Mouse (Mus musculus): ENCODE measurements around the gene Mrpl28. TPM values are rescaled to one million over a fixed set of nuclear protein-coding genes. Genes with fewer than 3 reads are reported as not detected.
"Not testable (repeated sequence)": the region's sequence is repeated elsewhere in the genome, so short reads cannot be mapped to it uniquely, and the experiment has no call there.

The Mrpl28 gene
- polyA plus RNA-seq, 2 experiments, result 58.0 to 121 TPM

GRCm38 (mm10) chr17:26162736-26163135 is 39.4 kb downstream of the Mrpl28 start:
- Histone ChIP-seq H3K4me2 (ENCODE audit: low read depth) (no peak overlapping the region), H3K36me3 (replicated peaks; ENCODE audit: control insufficient read depth, insufficient read depth, low read depth) (no peaks in the 10 kb centered on the region), H3K9ac (replicated peaks) (no peak overlapping the region), H3K27ac (no peak overlapping the region), H3K9me3 (ENCODE audit: control insufficient read depth, low read length) (no peaks in the 10 kb centered on the region), H3K4me3 (ENCODE audit: insufficient read depth in 1 of 2, low read depth in 2 of 2, low read length in 2 of 2) (no peak overlapping the region), H3K4me1 (replicated peaks; ENCODE audit: control insufficient read depth in 2 of 2, insufficient read depth in 2 of 2, low read length in 1 of 2) (no peaks in the 10 kb centered on the region), H3K27me3 (ENCODE audit: control insufficient read depth, insufficient read depth, low read length) (no peaks in the 10 kb centered on the region)
- ATAC-seq (ENCODE audit: insufficient read depth) (no peak), DNase-seq (ENCODE audit: low read depth in 3 of 3, low spot score in 3 of 3) (no peak)
- WGBS (ENCODE audit: insufficient replicate concordance), result 83% methylated on average over 1 of the region's 1 CpGs
- no peak for TF ChIP-seq EP300 (IDR thresholded peaks at IDR 0.05; ENCODE audit: low read depth)
- no peak for TF ChIP-seq CTCF (IDR thresholded peaks at IDR 0.05; ENCODE audit: low read depth)

- no peaks in the 10 kb centered on the region for H3K36me3 ChIP-seq (replicated peaks; ENCODE audit: control insufficient read depth, insufficient read depth, low read depth)
- no peak overlapping the region for H3K27ac ChIP-seq
- no peak overlapping the region for H3K4me3 ChIP-seq (ENCODE audit: insufficient read depth in 1 of 2, low read depth in 2 of 2, low read length in 2 of 2)
- peak in 2 of 3 experiments; percentile 5 to 31 for DNase-seq (ENCODE audit: low read depth in 3 of 3, low spot score in 3 of 3)
- H3K27me3 ChIP-seq (ENCODE audit: control insufficient read depth, insufficient read depth, low read length), result no peaks in the 10 kb centered on the region
- no peaks in the 10 kb centered on the region for H3K9me3 ChIP-seq (ENCODE audit: control insufficient read depth, low read length)
- no peaks in the 10 kb centered on the region for H3K4me1 ChIP-seq (replicated peaks; ENCODE audit: control insufficient read depth in 2 of 2, insufficient read depth in 2 of 2, low read length in 1 of 2)
- H3K9ac ChIP-seq (replicated peaks), result no peak overlapping the region
- ATAC-seq (ENCODE audit: insufficient read depth), result no peak
- H3K4me2 ChIP-seq (ENCODE audit: low read depth), result no peak overlapping the region
- TF ChIP-seq CTCF (IDR thresholded peaks at IDR 0.05; ENCODE audit: low read depth), result no peak
- TF ChIP-seq EP300 (IDR thresholded peaks at IDR 0.05; ENCODE audit: low read depth), result no peak
- 15% methylated on average over 2 of the region's 2 CpGs for WGBS (ENCODE audit: insufficient replicate concordance)
These were observed 44.7 kb downstream of the Mrpl28 start for GRCm38 (mm10) chr17:26168039-26168438.

GRCm38 (mm10) chr17:26175248-26175647 is 51.9 kb downstream of the Mrpl28 start:
- not testable (repeated sequence) for H3K9me3 ChIP-seq (ENCODE audit: control insufficient read depth, low read length); H3K4me3 ChIP-seq (ENCODE audit: insufficient read depth in 1 of 2, low read depth in 2 of 2, low read length in 2 of 2); ATAC-seq (ENCODE audit: insufficient read depth); H3K27ac ChIP-seq; H3K36me3 ChIP-seq (replicated peaks; ENCODE audit: control insufficient read depth, insufficient read depth, low read depth); H3K27me3 ChIP-seq (ENCODE audit: control insufficient read depth, insufficient read depth, low read length); H3K9ac ChIP-seq (replicated peaks); H3K4me2 ChIP-seq (ENCODE audit: low read depth); H3K4me1 ChIP-seq (replicated peaks; ENCODE audit: control insufficient read depth in 2 of 2, insufficient read depth in 2 of 2, low read length in 1 of 2); DNase-seq (ENCODE audit: low read depth in 3 of 3, low spot score in 3 of 3)
- WGBS (ENCODE audit: insufficient replicate concordance), result 70% methylated on average over 2 of the region's 2 CpGs
- peak; percentile 40 for TF ChIP-seq CTCF (IDR thresholded peaks at IDR 0.05; ENCODE audit: low read depth)

Other genes starting within 250 kb of the Mrpl28 start
- gene Mettl26, start 248.4 kb upstream of the Mrpl28 start, polyA plus RNA-seq (2012; rRNA removed), result 45.3 and 47.6 TPM in 2 replicates
- 46.5 and 50.3 TPM in 2 replicates for gene Mettl26, start 248.4 kb upstream of the Mrpl28 start, polyA plus RNA-seq (2014; fragmentation: Nextera tagmentation; extraction: Ambion mirVana)
- 0.54 and 0.71 TPM in 2 replicates for gene Wfikkn1, start 242.6 kb upstream of the Mrpl28 start, polyA plus RNA-seq (2012; rRNA removed)
- 0.52 and 0.67 TPM in 2 replicates for gene Wfikkn1, start 242.6 kb upstream of the Mrpl28 start, polyA plus RNA-seq (2014; fragmentation: Nextera tagmentation; extraction: Ambion mirVana)
- 6.4 and 7.8 TPM in 2 replicates for gene Rab40c, start 203.8 kb upstream of the Mrpl28 start, polyA plus RNA-seq (2012; rRNA removed)
- gene Rab40c, start 203.8 kb upstream of the Mrpl28 start, polyA plus RNA-seq (2014; fragmentation: Nextera tagmentation; extraction: Ambion mirVana), result 3.4 and 3.8 TPM in 2 replicates
- gene Pigq, start 178.6 kb upstream of the Mrpl28 start, polyA plus RNA-seq (2012; rRNA removed), result 270 and 414 TPM in 2 replicates
- 170 and 186 TPM in 2 replicates for gene Pigq, start 178.6 kb upstream of the Mrpl28 start, polyA plus RNA-seq (2014; fragmentation: Nextera tagmentation; extraction: Ambion mirVana)
- gene Nhlrc4, start 178.5 kb upstream of the Mrpl28 start, polyA plus RNA-seq (2012; rRNA removed), result 4.3 and 8.9 TPM in 2 replicates
- gene Nhlrc4, start 178.5 kb upstream of the Mrpl28 start, polyA plus RNA-seq (2014; fragmentation: Nextera tagmentation; extraction: Ambion mirVana), result 1.9 and 4.6 TPM in 2 replicates
- gene A930017K11Rik, start 170.9 kb upstream of the Mrpl28 start, polyA plus RNA-seq (2012; rRNA removed), result 0.16 and 0.24 TPM in 2 replicates
- gene A930017K11Rik, start 170.9 kb upstream of the Mrpl28 start, polyA plus RNA-seq (2014; fragmentation: Nextera tagmentation; extraction: Ambion mirVana), result 0.13 and 0.37 TPM in 2 replicates
- 7.7 and 9.0 TPM in 2 replicates for gene Capn15, start 137.7 kb upstream of the Mrpl28 start, polyA plus RNA-seq (2012; rRNA removed)
- gene Capn15, start 137.7 kb upstream of the Mrpl28 start, polyA plus RNA-seq (2014; fragmentation: Nextera tagmentation; extraction: Ambion mirVana), result 8.3 and 11.8 TPM in 2 replicates
- 2.1 and 2.3 TPM in 2 replicates for gene Rab11fip3, start 53.9 kb upstream of the Mrpl28 start, polyA plus RNA-seq (2012; rRNA removed)
- 1.4 and 1.8 TPM in 2 replicates for gene Rab11fip3, start 53.9 kb upstream of the Mrpl28 start, polyA plus RNA-seq (2014; fragmentation: Nextera tagmentation; extraction: Ambion mirVana)
- 6.2 and 6.8 TPM in 2 replicates for gene Decr2, start 33.2 kb upstream of the Mrpl28 start, polyA plus RNA-seq (2012; rRNA removed)
- 5.5 and 6.5 TPM in 2 replicates for gene Decr2, start 33.2 kb upstream of the Mrpl28 start, polyA plus RNA-seq (2014; fragmentation: Nextera tagmentation; extraction: Ambion mirVana)
- 46.2 and 52.2 TPM in 2 replicates for gene Nme4, start 27.9 kb upstream of the Mrpl28 start, polyA plus RNA-seq (2012; rRNA removed)
- 45.1 and 46.7 TPM in 2 replicates for gene Nme4, start 27.9 kb upstream of the Mrpl28 start, polyA plus RNA-seq (2014; fragmentation: Nextera tagmentation; extraction: Ambion mirVana)
- 2.8 and 3.6 TPM in 2 replicates for gene Tmem8, start 10.2 kb upstream of the Mrpl28 start, polyA plus RNA-seq (2012; rRNA removed)
- 0.88 and 1.1 TPM in 2 replicates for gene Tmem8, start 10.2 kb upstream of the Mrpl28 start, polyA plus RNA-seq (2014; fragmentation: Nextera tagmentation; extraction: Ambion mirVana)
- 6.5 and 8.7 TPM in 2 replicates for gene Axin1, start 15.2 kb downstream of the Mrpl28 start, polyA plus RNA-seq (2012; rRNA removed)
- 3.8 and 6.0 TPM in 2 replicates for gene Axin1, start 15.2 kb downstream of the Mrpl28 start, polyA plus RNA-seq (2014; fragmentation: Nextera tagmentation; extraction: Ambion mirVana)
- 22.0 and 25.9 TPM in 2 replicates for gene Pdia2, start 75.6 kb downstream of the Mrpl28 start, polyA plus RNA-seq (2012; rRNA removed)
- gene Pdia2, start 75.6 kb downstream of the Mrpl28 start, polyA plus RNA-seq (2014; fragmentation: Nextera tagmentation; extraction: Ambion mirVana), result 86.6 and 89.7 TPM in 2 replicates
- gene Rgs11, start 79.5 kb downstream of the Mrpl28 start, polyA plus RNA-seq (2012; rRNA removed), result 0.35 and 0.48 TPM in 2 replicates
- 0.10 and 0.28 TPM in 2 replicates for gene Rgs11, start 79.5 kb downstream of the Mrpl28 start, polyA plus RNA-seq (2014; fragmentation: Nextera tagmentation; extraction: Ambion mirVana)
- 10.6 and 11.6 TPM in 2 replicates for gene Arhgdig, start 84.3 kb downstream of the Mrpl28 start, polyA plus RNA-seq (2012; rRNA removed)
- gene Arhgdig, start 84.3 kb downstream of the Mrpl28 start, polyA plus RNA-seq (2014; fragmentation: Nextera tagmentation; extraction: Ambion mirVana), result 15.9 and 22.8 TPM in 2 replicates
- 5.9 and 6.6 TPM in 2 replicates for gene Fam234a, start 120.7 kb downstream of the Mrpl28 start, polyA plus RNA-seq (2012; rRNA removed)
- gene Fam234a, start 120.7 kb downstream of the Mrpl28 start, polyA plus RNA-seq (2014; fragmentation: Nextera tagmentation; extraction: Ambion mirVana), result 8.3 and 10.1 TPM in 2 replicates
- gene Luc7l, start 129.4 kb downstream of the Mrpl28 start, polyA plus RNA-seq (2012; rRNA removed), result 15.6 and 21.4 TPM in 2 replicates
- gene Luc7l, start 129.4 kb downstream of the Mrpl28 start, polyA plus RNA-seq (2014; fragmentation: Nextera tagmentation; extraction: Ambion mirVana), result 26.5 and 27.9 TPM in 2 replicates

Data from liver, embryonic 14.5 days (tissue).